Mouse (Mus musculus) frontal cortex, adult (tissue): ENCODE measurements around the gene Selenot.

Experiments
- ATAC-seq: cut with Nextera tagmentation; 2 replicates; pipeline ENCODE4 v1.9.2; 2017; ENCODE audit warnings: mild to moderate bottlenecking, moderate library complexity, mixed read lengths; ENCODE audit not compliant: low TSS enrichment

The Selenot gene

GRCm38 (mm10) chr3:58636406-58637295 is 60.2 kb downstream of the Selenot start, which contains the start of gene Erich6:
TSS of gene Erich6 (minus strand) at chr3:58637207.
- ATAC-seq, result peak; percentile 95
